Mouse (Mus musculus) midbrain, postnatal 0 days (tissue): ENCODE measurements around the gene Gm136. TPM values are rescaled to one million over a fixed set of nuclear protein-coding genes. Genes with fewer than 3 reads are reported as not detected.

Experiments
- ATAC-seq: fragments of 200-750 bp; cut with Nextera tagmentation; 2 replicates; pipeline ENCODE4 v1.8.0; 2017; ENCODE audit warnings: moderate number of reproducible peaks, mild to moderate bottlenecking, moderate TSS enrichment, moderate library complexity; ENCODE audit not compliant: low FRiP score
- DNase-seq: peaks from one replicate; pipeline ENCODE4 v3.0.0-alpha.2; 2015; ENCODE audit warnings: low spot score
- H3K27ac ChIP-seq: fragments of 300-500 bp; sonication (generic); 2 replicates; pipeline ENCODE4 v1.5.1; 2014; ENCODE audit warnings: low read depth, mild to moderate bottlenecking, low read length, mixed read lengths
- H3K27me3 ChIP-seq: fragments of 300-500 bp; sonication (generic); 2 replicates; pipeline ENCODE4 v1.6.1; 2014; ENCODE audit warnings: low read length, control low read depth, mixed read lengths; ENCODE audit not compliant: insufficient read depth
- H3K36me3 ChIP-seq: fragments of 300-500 bp; sonication (generic); 2 replicates; pipeline ENCODE4 v1.6.1; 2014; ENCODE audit warnings: low read length, control low read depth, mixed read lengths; ENCODE audit not compliant: insufficient read depth
- H3K4me1 ChIP-seq: fragments of 300-500 bp; sonication (generic); 2 replicates; pipeline ENCODE4 v1.6.1; 2014; ENCODE audit warnings: mild to moderate bottlenecking, control low read depth, antibody characterized with exemption, low read length, mixed read lengths; ENCODE audit not compliant: insufficient read depth
- H3K4me2 ChIP-seq: fragments of 300-500 bp; sonication (generic); 2 replicates; pipeline ENCODE4 v1.6.1; 2014; ENCODE audit warnings: low read depth, mild to moderate bottlenecking, low read length, mixed read lengths; ENCODE audit not compliant: poor library complexity, severe bottlenecking
- H3K4me3 ChIP-seq: fragments of 300-500 bp; sonication (generic); 2 replicates; pipeline ENCODE4 v1.5.1; 2014; ENCODE audit warnings: low read depth, mild to moderate bottlenecking, low read length, moderate library complexity
- H3K9ac ChIP-seq: fragments of 300-500 bp; sonication (generic); replicated peaks from 2 replicates; pipeline ENCODE4 v1.6.1; 2014; ENCODE audit warnings: mild to moderate bottlenecking, low read length, moderate library complexity, mixed read lengths; ENCODE audit not compliant: poor library complexity, severe bottlenecking
- H3K9me3 ChIP-seq: fragments of 300-500 bp; sonication (generic); 2 replicates; pipeline ENCODE4 v1.6.1; 2016; ENCODE audit warnings: low read length, control low read depth
- CTCF ChIP-seq: IDR thresholded peaks from 2 replicates; pipeline ENCODE4 v1.5.1; 2016; ENCODE audit warnings: antibody characterized with exemption, mild to moderate bottlenecking
- WGBS: fragments of 180-500 bp; shearing (Covaris S2); extraction: QIAGEN DNeasy Blood & Tissue Kit; methylation state at CpG from one replicate; pipeline ENCODE4 v1.1.7; 2014; 5-methylcytosine and 5-hydroxymethylcytosine counted together
- polyA plus RNA-seq: library from polyadenylated mRNA; unstranded; fragments of >200 nt; fragmentation: Nextera tagmentation; extraction: Ambion mirVana; gene quantifications from 2 replicates; pipeline ENCODE4 v1.2.1, GENCODE M21; 2015
- total RNA-seq: library from RNA; depleted of rRNA; stranded (reverse); fragments of >200 nt; gene quantifications from 2 replicates; pipeline ENCODE4 v1.2.3, GENCODE M21; 2014; rRNA removed

The Gm136 gene
- total RNA-seq (not detected in 2 replicates), polyA plus RNA-seq (0.11 TPM in 1 of 2 replicates, not detected in the other)

- TF ChIP-seq CTCF = no peak
- no peak within 1 kb of the TSS for H3K27ac ChIP-seq
- no peaks in the 10 kb centered on the region for H3K9me3 ChIP-seq
- no peak within 1 kb of the TSS for H3K4me2 ChIP-seq
- no peak within 1 kb of the TSS for H3K4me3 ChIP-seq
- no peak for ATAC-seq
- DNase-seq = no peak
- H3K9ac ChIP-seq = no peak within 1 kb of the TSS
- H3K27me3 ChIP-seq = no peaks in the 10 kb centered on the region
- H3K36me3 ChIP-seq = no peaks in the 10 kb centered on the region
- WGBS = 87% methylated on average over 1 of the region's 1 CpGs
- H3K4me1 ChIP-seq = no peaks in the 10 kb centered on the region
Observed at GRCm38 (mm10) chr4:34756163-34756562, at the start of gene Gm136. Gene Gm136 (minus strand): TSS chr4:34756263.

- no peak for TF ChIP-seq CTCF
- DNase-seq (peak; percentile 17), ATAC-seq (no peak)
- Histone ChIP-seq H3K9me3 (no peaks in the 10 kb centered on the region), H3K4me3 (no peak overlapping the region), H3K4me1 (no peaks in the 10 kb centered on the region), H3K9ac (no peak overlapping the region), H3K27ac (no peak overlapping the region), H3K27me3 (no peaks in the 10 kb centered on the region), H3K36me3 (peaks cover 12% of the 10 kb centered on the region; the same call in 1 of the 2 replicates), H3K4me2 (no peak overlapping the region)
- WGBS = 85% methylated on average over 14 of the region's 14 CpGs
Observed at GRCm38 (mm10) chr4:34801166-34802034, 45.3 kb upstream of the Gm136 start.

GRCm38 (mm10) chr4:34798005-34798404 lies 41.9 kb upstream of the Gm136 start:
- Histone ChIP-seq H3K4me1 (no peaks in the 10 kb centered on the region), H3K4me2 (no peak overlapping the region), H3K9me3 (no peaks in the 10 kb centered on the region), H3K27me3 (no peaks in the 10 kb centered on the region), H3K27ac (no peak overlapping the region), H3K36me3 (no peaks in the 10 kb centered on the region), H3K4me3 (no peak overlapping the region), H3K9ac (no peak overlapping the region)
- 96% methylated on average over 2 of the region's 2 CpGs for WGBS
- TF ChIP-seq CTCF = no peak
- ATAC-seq (no peak), DNase-seq (no peak)

GRCm38 (mm10) chr4:34797294-34797983 lies 41.4 kb upstream of the Gm136 start:
- H3K27ac ChIP-seq = no peak overlapping the region
- DNase-seq = no peak
- H3K9me3 ChIP-seq = no peaks in the 10 kb centered on the region
- 83% methylated on average over 8 of the region's 8 CpGs for WGBS
- H3K4me3 ChIP-seq = no peak overlapping the region
- no peak for TF ChIP-seq CTCF
- H3K36me3 ChIP-seq = no peaks in the 10 kb centered on the region
- ATAC-seq = no peak
- no peaks in the 10 kb centered on the region for H3K27me3 ChIP-seq
- no peaks in the 10 kb centered on the region for H3K4me1 ChIP-seq
- no peak overlapping the region for H3K4me2 ChIP-seq
- H3K9ac ChIP-seq = no peak overlapping the region

DNA sequence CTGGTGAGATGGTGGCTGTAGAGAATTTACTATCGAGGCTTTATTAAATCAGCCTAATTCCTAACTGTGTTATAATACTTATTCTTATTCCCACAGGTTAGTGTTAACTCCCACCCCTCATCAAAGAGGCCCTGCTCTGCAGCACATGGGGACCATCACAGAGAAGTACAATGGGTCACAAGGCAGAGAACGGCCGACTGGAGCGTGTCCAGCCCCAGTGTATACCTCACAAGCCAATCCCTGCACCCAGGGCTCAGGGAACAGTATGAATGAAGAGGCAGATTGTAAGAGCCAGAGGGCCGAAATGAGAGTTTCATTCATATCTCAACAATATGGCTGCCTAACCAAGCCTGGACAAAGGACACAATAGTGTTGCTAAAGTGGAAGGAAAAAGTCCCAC lies 40.2 kb upstream of the Gm136 start:
- Histone ChIP-seq H3K9me3 (no peaks in the 10 kb centered on the region), H3K4me3 (no peak overlapping the region), H3K27ac (no peak overlapping the region), H3K9ac (no peak overlapping the region), H3K36me3 (no peaks in the 10 kb centered on the region), H3K4me1 (no peaks in the 10 kb centered on the region), H3K4me2 (no peak overlapping the region), H3K27me3 (no peaks in the 10 kb centered on the region)
- WGBS = 74% methylated on average over 5 of the region's 5 CpGs
- ATAC-seq = no peak
- TF ChIP-seq CTCF = no peak
- DNase-seq = no peak

DNA sequence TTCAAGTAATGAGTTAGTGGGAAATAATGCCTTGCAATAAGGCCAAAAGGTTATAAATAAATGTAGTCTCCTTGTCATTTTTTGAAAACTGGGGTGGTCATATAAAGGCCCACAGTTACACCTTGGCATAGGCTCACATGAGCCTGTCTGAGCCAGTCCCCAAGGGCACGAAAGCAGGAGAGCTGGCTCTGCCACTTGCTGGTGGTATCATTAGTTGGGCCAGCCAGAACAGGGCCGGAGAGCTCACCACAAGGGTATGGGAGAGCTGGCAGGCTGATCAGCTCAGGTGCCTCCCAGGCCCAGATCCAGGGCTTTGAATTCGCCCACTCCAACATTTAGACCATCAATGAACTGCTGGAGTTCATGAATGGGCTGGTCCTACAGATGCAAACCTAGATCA lies 30.4 kb upstream of the Gm136 start:
- no peak overlapping the region for H3K27ac ChIP-seq
- H3K27me3 ChIP-seq = no peaks in the 10 kb centered on the region
- no peak overlapping the region for H3K4me3 ChIP-seq
- H3K4me1 ChIP-seq = no peaks in the 10 kb centered on the region
- H3K9ac ChIP-seq = no peak overlapping the region
- H3K36me3 ChIP-seq = no peaks in the 10 kb centered on the region
- H3K9me3 ChIP-seq = no peaks in the 10 kb centered on the region
- 84% methylated on average over 3 of the region's 3 CpGs for WGBS
- ATAC-seq = no peak
- TF ChIP-seq CTCF = no peak
- no peak overlapping the region for H3K4me2 ChIP-seq
- no peak for DNase-seq
